Mouse (Mus musculus): Measurements from ENCODE around the gene Adarb1.

DNA sequence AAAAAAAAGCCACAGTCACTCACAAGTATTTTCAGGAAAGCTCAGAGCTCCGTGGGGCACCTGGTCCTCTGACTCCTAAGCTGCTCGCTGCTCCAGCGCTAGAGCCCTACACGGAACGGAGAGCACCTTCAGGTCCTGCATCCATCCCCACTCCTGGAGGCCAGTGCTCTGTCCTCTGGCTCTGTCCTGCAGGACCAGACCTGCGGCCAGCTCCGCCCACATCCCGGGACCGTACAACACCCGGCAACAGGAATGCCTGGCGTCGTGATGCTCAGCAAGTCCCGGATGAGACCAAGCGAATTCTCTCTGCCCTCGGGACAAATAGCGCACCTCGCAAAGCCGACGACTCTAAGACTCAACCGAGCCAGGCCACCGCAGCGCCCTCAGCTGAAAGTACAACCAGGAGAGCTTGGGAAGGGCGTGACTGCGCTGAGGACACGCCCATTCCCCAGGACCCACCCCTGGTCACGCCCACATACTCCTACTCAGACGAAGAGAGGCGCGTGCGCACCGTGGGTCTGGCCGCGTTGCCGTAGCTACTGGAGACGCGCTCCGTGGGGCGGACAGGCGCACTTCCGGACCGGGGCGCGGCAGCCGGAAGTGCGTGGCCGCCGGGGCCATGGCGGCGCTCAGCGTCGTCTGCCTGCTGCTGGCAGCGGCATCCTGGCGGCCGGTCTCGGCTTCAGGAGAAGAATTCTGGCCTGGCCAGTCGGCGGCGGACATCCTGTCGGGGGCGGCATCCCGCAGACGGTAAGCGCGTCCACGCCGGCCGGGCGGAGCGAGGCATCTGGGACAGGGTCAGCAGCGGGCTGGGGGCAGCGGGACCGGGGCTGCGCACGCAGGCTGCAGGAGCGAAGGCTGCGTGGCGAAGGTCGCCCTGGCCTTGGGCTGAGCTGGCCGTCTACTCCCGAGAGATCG is 159.1 kb downstream of the Adarb1 start, which contains the start of gene Pofut2:
- TF ChIP-seq CTCF (IDR thresholded peaks at IDR 0.05; ENCODE audit: borderline replicate concordance, control insufficient read depth, extremely low read depth, insufficient read depth, low read length, poor library complexity), result peak; percentile 67; the same call in 1 of the 2 replicates
- TF ChIP-seq POLR2A (IDR thresholded peaks at IDR 0.05; ENCODE audit: control insufficient read depth, extremely low read depth, insufficient read depth, low read length, poor library complexity), result peak; percentile 96
